Mouse (Mus musculus): ENCODE data around the gene Atxn1.

Gene Atxn1

GRCm38 (mm10) chr13:45599831-45600230, 365.0 kb downstream of the Atxn1 start:
- no peak for DNase-seq (ENCODE audit: extremely low read depth, low read depth, low spot score)

GRCm38 (mm10) chr13:45595416-45595815, 369.4 kb downstream of the Atxn1 start:
- DNase-seq (ENCODE audit: extremely low read depth, low read depth, low spot score): no peak

- DNase-seq (ENCODE audit: extremely low read depth, low read depth, low spot score): no peak
Observed at GRCm38 (mm10) chr13:45593914-45594313, 370.9 kb downstream of the Atxn1 start.

GRCm38 (mm10) chr13:45590898-45591297, 373.9 kb downstream of the Atxn1 start:
- DNase-seq (ENCODE audit: extremely low read depth, low read depth, low spot score): no peak

GRCm38 (mm10) chr13:45583061-45583460, 381.7 kb downstream of the Atxn1 start:
- no peak for DNase-seq (ENCODE audit: extremely low read depth, low read depth, low spot score)

- no peak for DNase-seq (ENCODE audit: extremely low read depth, low read depth, low spot score)
Observed at GRCm38 (mm10) chr13:45582294-45582693, 382.5 kb downstream of the Atxn1 start.

- DNase-seq (ENCODE audit: extremely low read depth, low read depth, low spot score): no peak
Observed at GRCm38 (mm10) chr13:45579751-45580150, 385.1 kb downstream of the Atxn1 start.

- DNase-seq (ENCODE audit: extremely low read depth, low read depth, low spot score): no peak
Observed at GRCm38 (mm10) chr13:45577784-45578183, 387.0 kb downstream of the Atxn1 start.

- no peak for DNase-seq (ENCODE audit: extremely low read depth, low read depth, low spot score)
Observed at GRCm38 (mm10) chr13:45577366-45577765, 387.4 kb downstream of the Atxn1 start.

- no peak for DNase-seq (ENCODE audit: extremely low read depth, low read depth, low spot score)
Observed at GRCm38 (mm10) chr13:45576185-45576584, 388.6 kb downstream of the Atxn1 start.

GRCm38 (mm10) chr13:45572768-45573167, 392.0 kb downstream of the Atxn1 start:
- no peak for DNase-seq (ENCODE audit: extremely low read depth, low read depth, low spot score)

- DNase-seq (ENCODE audit: extremely low read depth, low read depth, low spot score): no peak
Observed at GRCm38 (mm10) chr13:45571795-45572262, 393.0 kb downstream of the Atxn1 start.

- DNase-seq (ENCODE audit: extremely low read depth, low read depth, low spot score): no peak
Observed at GRCm38 (mm10) chr13:45569932-45570331, 394.9 kb downstream of the Atxn1 start.

- no peak for DNase-seq (ENCODE audit: extremely low read depth, low read depth, low spot score)
Observed at GRCm38 (mm10) chr13:45564946-45565345, 399.9 kb downstream of the Atxn1 start.

GRCm38 (mm10) chr13:45562011-45562410, 402.8 kb downstream of the Atxn1 start:
- DNase-seq (ENCODE audit: extremely low read depth, low read depth, low spot score): no peak

GRCm38 (mm10) chr13:45560543-45560942, 404.3 kb downstream of the Atxn1 start:
- no peak for DNase-seq (ENCODE audit: extremely low read depth, low read depth, low spot score)

- DNase-seq (ENCODE audit: extremely low read depth, low read depth, low spot score): no peak
Observed at GRCm38 (mm10) chr13:45559258-45559657, 405.6 kb downstream of the Atxn1 start.

- no peak for DNase-seq (ENCODE audit: extremely low read depth, low read depth, low spot score)
Observed at GRCm38 (mm10) chr13:45558367-45558766, 406.4 kb downstream of the Atxn1 start.

GRCm38 (mm10) chr13:45553674-45554073, 411.1 kb downstream of the Atxn1 start:
- no peak for DNase-seq (ENCODE audit: extremely low read depth, low read depth, low spot score)

- no peak for DNase-seq (ENCODE audit: extremely low read depth, low read depth, low spot score)
Observed at GRCm38 (mm10) chr13:45547549-45547948, 417.3 kb downstream of the Atxn1 start.

- no peak for DNase-seq (ENCODE audit: extremely low read depth, low read depth, low spot score)
Observed at GRCm38 (mm10) chr13:45546946-45547345, 417.9 kb downstream of the Atxn1 start.

GRCm38 (mm10) chr13:45545974-45546373, 418.8 kb downstream of the Atxn1 start:
- no peak for DNase-seq (ENCODE audit: extremely low read depth, low read depth, low spot score)

GRCm38 (mm10) chr13:45539205-45539568, 425.6 kb downstream of the Atxn1 start:
- DNase-seq (ENCODE audit: extremely low read depth, low read depth, low spot score): no peak

Data from fat pad, adult 2 months (tissue).